Mouse (Mus musculus) limb, embryonic 14.5 days (tissue): ENCODE results near the gene Ube2d1. TPM values are rescaled to one million over a fixed set of nuclear protein-coding genes. Genes with fewer than 3 reads are reported as not detected.

Experiments used
- ATAC-seq: fragments of 200-750 bp; cut with Nextera tagmentation; 2 replicates; pipeline ENCODE4 v1.8.0; 2017; ENCODE audit warnings: low read depth, moderate number of reproducible peaks, moderate TSS enrichment; ENCODE audit not compliant: low FRiP score
- DNase-seq: peaks from one replicate; pipeline ENCODE4 v3.0.0-alpha.2; 2015; ENCODE audit warnings: low spot score
- H3K27ac ChIP-seq: fragments of 300-500 bp; sonication (generic); replicated peaks from 2 replicates; pipeline ENCODE4 v1.5.1; 2014; ENCODE audit warnings: low read depth, mild to moderate bottlenecking, low read length, moderate library complexity, mixed read lengths
- H3K27me3 ChIP-seq: fragments of 300-500 bp; sonication (generic); 2 replicates; pipeline ENCODE4 v1.6.1; 2014; ENCODE audit warnings: low read length, mixed read lengths; ENCODE audit not compliant: control insufficient read depth, insufficient read depth
- H3K36me3 ChIP-seq: fragments of 300-500 bp; sonication (generic); 2 replicates; pipeline ENCODE4 v1.6.1; 2014; ENCODE audit warnings: mild to moderate bottlenecking, low read length, moderate library complexity, mixed read lengths; ENCODE audit not compliant: control insufficient read depth, insufficient read depth
- H3K4me1 ChIP-seq: fragments of 300-500 bp; sonication (generic); 2 replicates; pipeline ENCODE4 v1.6.1; 2014; ENCODE audit warnings: antibody characterized with exemption, low read length, mixed read lengths; ENCODE audit not compliant: control insufficient read depth, insufficient read depth
- H3K4me2 ChIP-seq: fragments of 300-500 bp; sonication (generic); replicated peaks from 2 replicates; pipeline ENCODE4 v1.6.1; 2014; ENCODE audit warnings: low read depth, mild to moderate bottlenecking, low read length, moderate library complexity; ENCODE audit not compliant: severe bottlenecking
- H3K4me3 ChIP-seq: fragments of 300-500 bp; sonication (generic); replicated peaks from 2 replicates; pipeline ENCODE4 v1.5.1; 2014; ENCODE audit warnings: low read length
- H3K9ac ChIP-seq: fragments of 300-500 bp; sonication (generic); 2 replicates; pipeline ENCODE4 v1.6.1; 2014; ENCODE audit warnings: mild to moderate bottlenecking, low read depth, low read length, moderate library complexity; ENCODE audit not compliant: severe bottlenecking
- H3K9me3 ChIP-seq: fragments of 300-500 bp; sonication (generic); 2 replicates; pipeline ENCODE4 v1.6.1; 2016; ENCODE audit warnings: low read length; ENCODE audit not compliant: control insufficient read depth
- POLR2A ChIP-seq: fragments of 200-500 bp; IDR thresholded peaks from 2 replicates; pipeline ENCODE4 v1.8.0; 2012; ENCODE audit warnings: inconsistent platforms, mild to moderate bottlenecking, moderate library complexity, borderline replicate concordance; ENCODE audit not compliant: insufficient read depth, insufficient read length; ENCODE audit errors: extremely low read depth
- WGBS: fragments of 180-500 bp; shearing (Covaris S2); extraction: QIAGEN DNeasy Blood & Tissue Kit; methylation state at CpG from one replicate; pipeline ENCODE4 v1.1.7; 2014; 5-methylcytosine and 5-hydroxymethylcytosine counted together
- polyA plus RNA-seq, 2 experiments: library from polyadenylated mRNA; depleted of rRNA in 1 of 2; stranded (reverse) in 1 of 2; unstranded in 1 of 2; fragments of >200 nt; fragmentation: Nextera tagmentation in 1 of 2; extraction: Ambion mirVana in 1 of 2; gene quantifications; 2 replicates each; pipeline versions ENCODE4 v1.2.1 to v1.2.3; 2012 to 2014

Gene Ube2d1
- polyA plus RNA-seq, 2 experiments: 76.3 to 89.5 TPM

DNA sequence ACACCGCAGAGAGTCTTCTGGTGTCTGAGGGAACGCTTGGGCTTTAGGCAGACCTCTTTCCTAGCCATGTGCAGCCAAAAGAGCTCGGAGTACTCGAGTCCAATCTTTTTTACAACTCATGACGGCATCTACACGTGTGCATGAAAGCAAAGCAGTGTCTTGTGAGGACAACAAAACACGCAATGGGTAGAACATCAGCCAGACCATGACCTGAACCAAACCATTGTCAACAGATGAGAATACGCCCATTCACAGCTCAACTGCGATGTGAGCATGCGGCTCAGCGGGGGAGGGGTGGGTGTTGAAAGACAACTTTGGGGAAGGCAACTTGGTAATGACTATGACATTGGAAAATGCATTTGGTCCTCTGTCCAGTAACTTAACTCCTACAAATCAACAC lies 17.6 kb downstream of the Ube2d1 start:
- H3K27me3 ChIP-seq: no peaks in the 10 kb centered on the region
- WGBS: 79% methylated on average over 11 of the region's 11 CpGs

DNA sequence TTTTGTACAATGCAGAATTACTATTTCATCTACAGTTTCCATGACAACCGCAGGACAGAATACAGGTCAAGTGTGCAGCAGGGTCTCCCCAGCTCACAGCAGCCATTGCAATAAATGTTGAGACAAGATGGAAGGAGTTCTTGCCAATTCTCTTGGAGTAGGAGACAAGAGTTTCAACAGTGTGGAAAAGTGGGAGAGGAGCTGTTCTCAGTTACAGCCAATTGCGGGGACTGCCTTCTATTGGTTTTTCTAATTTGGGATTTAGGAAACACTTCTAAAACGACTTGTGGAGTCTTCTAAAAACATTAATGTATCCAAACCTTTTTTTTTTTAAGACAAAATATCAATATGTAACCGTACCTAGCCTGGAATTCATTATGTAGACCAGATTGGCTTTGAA lies 20.0 kb downstream of the Ube2d1 start:
- ATAC-seq (no peak), DNase-seq (no peak)
- Histone ChIP-seq H3K4me2 (no peak overlapping the region), H3K27ac (no peak overlapping the region), H3K9ac (no peak overlapping the region), H3K27me3 (no peaks in the 10 kb centered on the region), H3K4me3 (no peak overlapping the region), H3K9me3 (no peaks in the 10 kb centered on the region), H3K36me3 (peaks cover 15% of the 10 kb centered on the region), H3K4me1 (peaks cover 9% of the 10 kb centered on the region; the same call in 1 of the 2 replicates)
- no peak for TF ChIP-seq POLR2A
- 76% methylated on average over 4 of the region's 4 CpGs for WGBS

More for the DNA sequence above, 17.6 kb downstream of the Ube2d1 start:
- H3K9ac ChIP-seq: no peak overlapping the region
- H3K4me3 ChIP-seq: no peak overlapping the region
- H3K9me3 ChIP-seq: no peaks in the 10 kb centered on the region
- no peaks in the 10 kb centered on the region for H3K36me3 ChIP-seq
- TF ChIP-seq POLR2A: no peak
- H3K27ac ChIP-seq: no peak overlapping the region
- peaks cover 3% of the 10 kb centered on the region; the same call in 1 of the 2 replicates for H3K4me1 ChIP-seq
- no peak overlapping the region for H3K4me2 ChIP-seq
- no peak for DNase-seq
- ATAC-seq: no peak

DNA sequence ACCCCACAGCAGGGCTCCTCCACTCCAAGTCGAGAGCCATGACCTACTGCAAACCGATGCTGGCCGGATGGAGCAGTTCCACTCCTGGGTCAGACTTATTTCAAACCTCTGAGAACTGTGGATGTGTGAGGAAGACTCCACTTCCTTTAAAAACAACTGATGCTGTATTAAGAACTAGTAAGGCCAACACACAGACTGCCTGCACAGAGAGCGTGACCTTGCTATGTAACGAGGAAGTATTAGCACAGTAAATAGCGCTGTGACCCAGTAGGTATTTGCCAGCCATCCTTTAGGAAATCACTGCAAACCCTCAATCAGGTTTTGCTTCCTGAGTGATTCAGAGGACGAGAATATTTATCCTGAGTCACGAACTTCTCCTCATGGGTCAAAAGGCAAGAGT lies 23.4 kb downstream of the Ube2d1 start:
- no peaks in the 10 kb centered on the region for H3K9me3 ChIP-seq
- no peak overlapping the region for H3K4me3 ChIP-seq
- H3K4me1 ChIP-seq: peaks cover 9% of the 10 kb centered on the region; the same call in 1 of the 2 replicates
- no peak overlapping the region for H3K9ac ChIP-seq
- no peak for DNase-seq
- no peak overlapping the region for H3K4me2 ChIP-seq
- no peak for ATAC-seq
- peaks cover 36% of the 10 kb centered on the region for H3K36me3 ChIP-seq
- TF ChIP-seq POLR2A: no peak
- 76% methylated on average over 8 of the region's 8 CpGs for WGBS
- no peaks in the 10 kb centered on the region for H3K27me3 ChIP-seq
- H3K27ac ChIP-seq: no peak overlapping the region

DNA sequence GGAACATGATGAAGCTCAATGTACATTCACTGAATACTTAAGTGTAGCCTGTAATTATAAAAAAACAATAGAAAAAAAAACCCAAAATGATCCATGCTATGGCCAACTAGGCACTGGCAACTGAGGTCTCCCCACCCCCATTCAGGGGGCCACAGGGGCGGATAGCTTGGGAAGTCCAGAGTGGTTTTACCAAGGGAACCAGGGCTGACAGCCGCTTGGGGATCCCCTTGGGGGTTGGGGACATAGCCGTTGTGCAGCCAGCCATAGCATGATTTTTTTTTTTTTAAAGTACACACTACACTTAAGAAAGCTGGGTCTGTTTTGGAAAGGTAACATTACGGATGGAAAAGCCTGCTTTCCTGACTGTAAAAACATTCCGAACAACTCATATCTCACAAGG lies 26.1 kb downstream of the Ube2d1 start:
- 65% methylated on average over 5 of the region's 5 CpGs for WGBS

DNA sequence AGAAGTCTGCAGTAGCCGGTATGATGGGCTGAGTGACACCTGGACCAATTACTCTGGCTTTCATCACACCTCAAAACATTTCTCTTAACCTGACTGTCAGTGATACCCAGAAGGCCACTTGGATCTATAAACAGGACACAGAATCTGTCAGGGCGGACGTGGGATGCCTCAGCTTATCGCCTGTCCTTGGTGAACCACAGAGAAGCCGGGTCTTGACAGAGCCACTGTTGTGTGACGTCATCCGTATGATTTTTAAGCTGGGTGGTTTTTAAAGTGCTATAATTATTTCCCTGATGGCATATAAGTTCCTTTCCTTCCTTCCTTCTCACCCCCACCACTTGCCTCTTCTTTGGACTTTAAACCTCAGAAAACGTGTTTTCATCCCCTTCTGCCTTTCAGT lies 26.5 kb downstream of the Ube2d1 start:
- Histone ChIP-seq H3K4me2 (no peak overlapping the region), H3K27me3 (no peaks in the 10 kb centered on the region), H3K9me3 (no peaks in the 10 kb centered on the region), H3K9ac (no peak overlapping the region), H3K4me3 (no peak overlapping the region), H3K36me3 (peaks cover 54% of the 10 kb centered on the region), H3K27ac (no peak overlapping the region), H3K4me1 (peaks cover 9% of the 10 kb centered on the region; the same call in 1 of the 2 replicates)
- 68% methylated on average over 8 of the region's 8 CpGs for WGBS
- no peak for ATAC-seq
- TF ChIP-seq POLR2A: no peak
- DNase-seq: no peak

More for the DNA sequence above, 26.1 kb downstream of the Ube2d1 start:
- Histone ChIP-seq H3K9ac (no peak overlapping the region), H3K36me3 (peaks cover 54% of the 10 kb centered on the region), H3K4me1 (peaks cover 9% of the 10 kb centered on the region; the same call in 1 of the 2 replicates), H3K4me2 (no peak overlapping the region), H3K9me3 (no peaks in the 10 kb centered on the region), H3K4me3 (no peak overlapping the region), H3K27me3 (no peaks in the 10 kb centered on the region), H3K27ac (no peak overlapping the region)
- DNase-seq (no peak), ATAC-seq (no peak)
- no peak for TF ChIP-seq POLR2A

DNA sequence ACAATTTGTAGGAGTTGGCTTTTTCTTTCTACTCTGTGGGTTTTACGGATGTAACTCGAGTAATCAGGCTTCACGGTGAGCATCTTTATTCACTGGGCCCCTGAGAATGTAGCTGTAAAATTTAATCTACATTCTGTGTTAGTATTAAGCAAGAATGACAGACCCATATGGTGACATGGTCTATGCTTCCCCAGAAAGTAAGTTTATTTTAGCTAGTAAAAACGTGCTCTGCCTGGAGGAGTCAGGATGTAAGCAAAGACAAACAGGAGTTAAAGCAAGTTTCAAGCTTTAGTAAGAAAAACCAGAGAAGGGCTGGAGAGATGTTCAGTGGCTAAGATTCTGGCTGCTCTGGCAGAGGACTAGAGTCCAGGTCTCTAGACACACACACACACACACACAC lies 31.9 kb downstream of the Ube2d1 start:
- no peak overlapping the region for H3K9ac ChIP-seq
- H3K4me1 ChIP-seq: no peaks in the 10 kb centered on the region
- DNase-seq (no peak), ATAC-seq (peak; percentile 64)
- no peak overlapping the region for H3K4me3 ChIP-seq
- peaks cover 27% of the 10 kb centered on the region for H3K36me3 ChIP-seq
- no peaks in the 10 kb centered on the region for H3K27me3 ChIP-seq
- no peak overlapping the region for H3K27ac ChIP-seq
- TF ChIP-seq POLR2A: no peak
- WGBS: 37% methylated on average over 4 of the region's 4 CpGs
- H3K9me3 ChIP-seq: no peaks in the 10 kb centered on the region
- no peak overlapping the region for H3K4me2 ChIP-seq
